Mouse (Mus musculus) right cerebral cortex, adult 18-20 months (tissue): ENCODE measurements around the gene Glcci1.
A peak's percentile ranks its signal among the peaks of the same experiment; 100 is the strongest.

Source experiments
- DNase-seq: peaks from one replicate; pipeline ENCODE4 v3.0.0; 2022; ENCODE audit warnings: mixed read lengths

Gene Glcci1

GRCm38 (mm10) chr6:8509551-8509950 is at the start of gene Glcci1:
Gene Glcci1 (plus strand): TSS chr6:8509600.
- DNase-seq, result peak; percentile 77

- no peak for DNase-seq
Observed at GRCm38 (mm10) chr6:8462447-8462846, 47.0 kb upstream of the Glcci1 start.

DNA sequence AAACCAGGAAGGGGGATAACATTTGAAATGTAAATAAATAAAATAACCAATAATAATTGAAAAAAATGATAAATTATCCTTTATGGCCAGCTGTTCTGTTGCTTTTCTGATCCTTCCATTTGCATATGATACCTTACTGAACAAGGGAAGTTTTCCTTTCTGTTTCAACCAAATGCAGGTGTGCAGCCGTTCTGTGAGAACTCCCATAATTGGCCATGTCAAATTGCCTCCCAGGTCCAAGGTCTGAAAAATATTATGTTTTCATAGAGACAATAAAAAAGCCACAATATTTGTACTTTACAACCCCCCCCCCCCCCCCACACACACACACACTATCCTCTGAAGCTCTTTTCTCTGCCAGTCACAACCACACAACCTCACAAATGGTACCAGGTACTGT is 44.0 kb upstream of the Glcci1 start:
- DNase-seq, result no peak

GRCm38 (mm10) chr6:8465985-8466384 is 43.4 kb upstream of the Glcci1 start:
- DNase-seq, result no peak

DNA sequence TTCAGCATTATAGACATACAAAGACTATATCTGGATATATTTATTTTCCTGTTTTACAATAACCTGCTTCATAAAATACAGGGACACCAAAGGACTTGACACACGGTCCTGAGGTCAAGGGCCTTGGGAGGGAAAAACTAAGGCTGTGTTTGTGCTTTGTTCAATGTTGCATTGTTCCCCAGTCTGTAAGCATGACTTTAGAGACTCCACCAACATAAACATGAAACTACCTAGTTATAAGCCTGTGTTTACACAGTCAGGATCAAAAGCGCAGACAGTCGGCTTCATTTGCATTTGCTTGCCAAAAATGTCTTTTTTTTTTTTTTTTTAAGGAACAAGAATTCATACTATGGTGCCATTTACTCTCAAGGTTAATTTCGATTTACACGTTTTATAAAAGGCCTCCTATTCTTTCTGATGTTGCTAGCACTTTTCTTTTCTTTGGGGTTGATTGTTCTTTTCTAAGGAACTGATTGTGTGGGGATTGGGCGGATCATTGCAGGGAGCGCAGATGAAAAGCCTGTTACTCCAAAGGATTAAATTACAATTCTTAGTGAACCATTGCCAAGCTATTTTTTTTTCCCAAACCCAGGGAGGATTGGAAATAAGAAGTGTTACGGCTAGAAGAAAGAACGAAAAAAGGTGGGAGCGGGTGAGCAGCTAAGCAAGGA is 41.6 kb upstream of the Glcci1 start:
- no peak for DNase-seq

GRCm38 (mm10) chr6:8469918-8470317 is 39.5 kb upstream of the Glcci1 start:
- no peak for DNase-seq

DNA sequence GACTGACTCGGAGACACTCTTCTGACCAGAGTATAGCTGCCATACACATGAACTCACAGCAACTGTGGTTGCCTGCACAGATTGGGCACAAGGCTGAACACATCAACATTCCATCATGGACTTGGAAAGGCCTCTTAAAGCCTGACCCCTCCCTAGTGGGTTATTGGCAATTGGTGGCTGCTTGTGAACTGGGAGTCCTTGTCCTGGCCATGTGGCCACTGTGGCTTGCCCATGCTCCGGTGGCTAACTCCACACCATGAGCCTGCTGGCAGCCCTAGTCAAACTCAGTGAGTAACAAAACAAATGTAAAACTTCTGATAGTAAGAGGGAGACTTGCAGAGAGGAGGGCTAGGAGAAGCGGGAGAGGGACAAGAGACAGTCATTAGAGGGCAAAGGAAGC is 37.3 kb upstream of the Glcci1 start:
- DNase-seq, result no peak

GRCm38 (mm10) chr6:8472915-8473314 is 36.5 kb upstream of the Glcci1 start:
- DNase-seq, result no peak

- peak; percentile 10 for DNase-seq
Observed at GRCm38 (mm10) chr6:8473498-8473897, 35.9 kb upstream of the Glcci1 start.

GRCm38 (mm10) chr6:8474316-8474715 is 35.1 kb upstream of the Glcci1 start:
- no peak for DNase-seq

DNA sequence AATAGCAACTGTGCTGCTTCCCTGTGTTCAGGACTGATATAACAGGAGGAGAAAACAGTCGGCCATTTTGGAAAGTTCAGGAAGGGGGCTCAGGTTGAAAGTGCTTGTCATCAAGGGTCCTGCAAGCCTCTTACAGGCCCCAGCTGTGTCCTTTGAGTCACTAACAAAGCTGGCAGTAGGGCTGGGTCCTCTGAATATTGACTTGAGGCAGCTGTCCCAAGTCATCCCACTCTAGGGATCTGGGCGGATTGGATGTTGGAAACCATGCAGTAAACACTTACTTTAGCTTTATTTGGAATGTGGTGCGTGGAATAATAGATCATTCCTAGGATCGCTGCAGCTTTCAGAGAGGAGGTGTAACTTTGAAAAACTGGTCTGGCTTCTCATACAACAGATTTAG is 34.6 kb upstream of the Glcci1 start:
- no peak for DNase-seq

DNA sequence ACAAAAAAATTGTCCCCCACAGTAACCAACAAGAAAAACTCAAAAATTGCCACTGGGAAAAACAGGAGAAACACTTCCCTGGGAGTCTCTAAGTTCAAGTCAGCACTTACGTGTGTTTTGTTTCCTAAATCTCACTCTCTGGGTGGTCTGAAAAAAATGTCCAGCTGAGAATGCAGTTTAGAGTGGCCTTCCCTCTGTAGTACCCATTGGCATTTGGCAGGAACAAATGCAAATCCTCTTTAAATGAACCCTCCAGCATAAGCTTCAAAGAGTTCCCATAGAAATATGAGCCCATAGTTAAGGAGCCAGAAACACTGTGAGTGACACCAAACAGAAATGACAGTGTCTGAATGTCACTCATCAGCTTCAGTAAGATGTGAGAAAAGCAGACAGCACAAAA is 30.2 kb upstream of the Glcci1 start:
- DNase-seq, result no peak

- no peak for DNase-seq
Observed at GRCm38 (mm10) chr6:8484437-8485275, 24.7 kb upstream of the Glcci1 start.

GRCm38 (mm10) chr6:8485414-8486175 is 23.8 kb upstream of the Glcci1 start:
- no peak for DNase-seq

DNA sequence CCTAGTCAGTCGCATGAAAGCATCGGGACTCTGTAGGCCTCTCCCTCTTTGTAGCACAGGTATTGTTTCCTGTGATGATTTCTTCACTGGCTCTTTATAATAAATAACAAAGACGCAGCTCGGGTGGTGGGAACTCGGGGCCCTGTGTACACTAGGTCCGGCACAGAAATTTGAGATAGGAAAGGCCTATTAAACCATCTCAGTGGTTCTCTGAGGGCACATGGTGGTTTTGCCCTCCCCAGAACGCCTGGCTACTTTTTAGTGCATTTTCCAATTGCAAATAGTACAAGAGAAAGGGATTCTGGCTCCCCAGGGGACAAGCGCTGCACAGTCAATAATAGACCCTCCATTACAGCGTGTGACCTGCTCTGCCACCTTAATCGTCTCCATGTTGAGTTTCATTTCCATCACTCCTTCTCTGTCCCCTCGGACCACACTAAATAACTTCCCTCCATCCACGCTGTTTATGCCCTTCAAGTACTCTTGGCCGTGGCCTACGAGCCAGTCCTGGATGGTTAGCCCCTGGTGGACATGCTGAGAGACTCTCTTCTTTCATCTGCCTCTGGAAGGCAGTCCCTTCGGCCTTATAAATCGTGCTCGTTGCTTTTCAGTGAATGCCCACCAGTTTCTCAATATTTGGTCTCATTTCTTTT is 22.9 kb upstream of the Glcci1 start:
- DNase-seq, result no peak

- no peak for DNase-seq
Observed at GRCm38 (mm10) chr6:8487044-8487853, 22.2 kb upstream of the Glcci1 start.

DNA sequence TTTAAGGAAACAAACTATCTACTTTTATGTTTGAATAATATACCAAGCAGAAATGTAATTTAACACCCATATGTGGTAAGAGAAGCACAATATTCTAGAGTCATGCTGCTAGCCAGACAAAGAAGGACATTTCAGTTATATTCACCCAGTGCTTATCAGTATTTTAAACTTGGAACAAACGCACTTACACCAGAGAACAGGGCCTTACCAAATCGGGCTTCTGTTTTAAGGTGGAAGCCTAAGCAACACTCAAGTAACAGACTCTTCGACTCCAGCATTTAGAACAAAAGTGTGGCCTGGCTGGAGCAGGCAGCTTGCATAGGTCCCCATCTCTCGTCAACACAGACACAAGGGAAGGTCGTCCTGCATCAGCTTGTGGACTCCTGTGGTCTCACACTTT is 21.2 kb upstream of the Glcci1 start:
- no peak for DNase-seq

DNA sequence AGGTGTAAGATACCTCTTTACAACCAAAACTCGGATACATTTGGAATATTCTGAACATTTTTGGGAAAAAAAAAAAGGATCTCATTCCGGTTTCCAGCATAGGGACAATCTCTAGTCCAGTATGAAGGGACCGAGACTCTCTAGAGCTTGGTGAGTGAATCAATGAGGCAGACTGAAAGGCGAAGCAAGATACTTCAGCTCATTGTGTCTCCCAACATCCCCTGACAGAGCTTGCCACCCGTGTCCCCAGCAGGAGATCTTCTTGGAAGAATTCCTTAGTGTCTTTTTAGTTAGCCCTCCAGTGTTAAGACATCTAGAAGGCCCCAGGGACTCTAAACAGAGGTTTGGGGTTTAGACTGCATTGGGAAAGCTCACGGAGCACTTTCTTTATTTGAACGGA is 20.1 kb upstream of the Glcci1 start:
- no peak for DNase-seq

DNA sequence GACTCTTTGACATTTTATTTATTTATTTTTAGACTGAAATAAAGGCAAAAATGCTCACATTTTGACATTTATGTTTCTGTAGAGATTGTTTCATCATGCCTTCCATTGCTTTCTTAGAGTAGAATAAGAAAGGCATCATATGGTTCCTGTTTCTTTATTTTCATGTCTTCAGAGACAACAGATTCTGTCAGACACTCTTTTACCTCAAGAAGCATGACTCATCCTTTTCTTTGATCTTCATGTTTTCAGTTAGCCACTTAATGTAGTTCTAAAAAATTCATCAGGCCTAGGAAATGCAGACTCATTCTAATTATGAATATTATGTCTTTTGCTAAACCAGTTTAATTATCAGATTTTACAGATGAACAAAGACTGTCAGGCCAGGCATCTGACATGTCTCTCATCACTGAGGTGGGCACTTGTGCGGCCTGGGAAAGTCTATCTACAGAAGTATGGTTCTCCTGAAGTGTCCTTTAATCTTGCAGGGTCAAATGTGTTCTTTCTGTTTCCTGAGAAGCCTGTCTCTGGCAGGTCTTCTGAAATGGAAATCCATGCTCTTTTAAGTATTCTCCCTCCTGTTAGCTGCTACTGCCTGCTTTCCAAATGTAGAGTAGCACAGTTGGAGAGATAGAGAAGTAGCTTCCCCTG is 19.3 kb upstream of the Glcci1 start:
- DNase-seq, result no peak

DNA sequence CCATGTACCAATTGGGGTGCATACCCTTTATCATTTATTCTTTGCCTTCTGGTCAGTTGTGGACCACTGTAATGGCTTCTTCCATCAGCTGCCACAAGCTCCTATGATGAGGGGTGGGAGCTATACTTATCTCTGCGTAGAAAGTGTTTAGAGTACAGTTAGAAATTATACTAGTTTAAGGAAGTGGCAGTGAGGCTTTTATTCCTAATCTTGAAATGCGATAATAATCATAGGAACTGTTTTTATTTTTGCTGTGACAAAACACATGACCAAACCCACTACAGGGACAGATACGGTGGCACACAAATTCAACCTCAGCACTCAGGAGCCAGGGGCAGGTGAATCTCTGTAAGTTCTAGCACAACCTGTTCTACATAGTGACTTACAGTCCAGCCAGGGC is 17.2 kb upstream of the Glcci1 start:
- no peak for DNase-seq

DNA sequence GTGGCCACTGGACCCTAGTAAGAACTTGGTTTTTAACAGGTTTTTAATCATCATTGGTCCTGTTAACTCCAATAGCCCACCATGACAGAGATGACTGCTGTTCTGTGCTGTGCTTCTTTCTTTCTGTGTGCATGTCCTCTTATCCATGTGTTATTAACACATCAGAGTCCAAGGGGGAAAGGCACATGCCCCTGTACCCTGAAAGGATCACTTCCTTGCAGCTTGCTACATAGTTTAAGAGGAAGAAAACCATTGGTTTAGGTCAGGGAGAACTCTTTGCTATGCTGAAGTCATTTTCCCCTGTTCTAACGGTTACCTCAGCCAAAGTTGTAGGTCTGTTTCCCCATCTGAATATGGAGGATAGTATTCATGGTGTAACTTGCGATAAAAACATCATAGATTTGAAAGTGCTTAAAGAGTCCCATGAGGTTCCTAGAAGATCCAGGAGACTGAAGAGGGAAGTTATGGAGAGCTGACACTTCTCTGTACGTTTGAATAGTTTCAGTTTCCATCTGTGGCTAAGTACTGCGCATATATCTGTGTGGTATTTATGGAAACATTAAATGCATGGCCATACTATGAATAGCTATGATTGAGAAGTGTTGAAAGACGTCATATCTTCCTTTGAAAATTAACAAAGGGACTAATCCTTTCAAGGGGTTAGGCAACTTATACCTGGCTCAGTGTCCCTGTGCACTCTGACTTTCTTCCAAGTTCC is 14.1 kb upstream of the Glcci1 start:
- DNase-seq, result no peak
